Mouse (Mus musculus): Measurements from ENCODE around the gene Gng2.
A peak's percentile ranks its signal among the peaks of the same experiment; 100 is the strongest.
"Not testable (repeated sequence)": the region's sequence is repeated elsewhere in the genome, so short reads cannot be mapped to it uniquely, and the experiment has no call there.

Gng2 gene

DNA sequence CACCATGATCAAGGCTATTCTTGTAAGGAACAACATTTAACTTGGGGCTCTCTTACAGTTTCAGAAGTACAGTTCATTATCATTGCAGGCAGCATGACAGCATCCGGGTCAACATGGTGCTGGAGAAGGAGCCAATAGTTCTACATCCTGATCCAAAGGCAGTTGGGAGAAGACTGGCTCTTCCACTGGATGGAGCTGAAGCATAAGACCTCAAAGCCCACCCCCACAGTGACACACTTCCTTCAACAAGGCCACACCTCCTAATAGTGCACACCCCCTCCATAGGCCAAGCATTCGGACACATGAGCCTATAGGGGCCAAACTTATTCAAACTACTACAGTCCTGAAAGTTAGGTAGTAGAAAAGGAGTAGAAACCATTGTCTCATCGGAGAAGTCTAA is 42.3 kb downstream of the Gng2 start:
- DNase-seq, result no peak

DNA sequence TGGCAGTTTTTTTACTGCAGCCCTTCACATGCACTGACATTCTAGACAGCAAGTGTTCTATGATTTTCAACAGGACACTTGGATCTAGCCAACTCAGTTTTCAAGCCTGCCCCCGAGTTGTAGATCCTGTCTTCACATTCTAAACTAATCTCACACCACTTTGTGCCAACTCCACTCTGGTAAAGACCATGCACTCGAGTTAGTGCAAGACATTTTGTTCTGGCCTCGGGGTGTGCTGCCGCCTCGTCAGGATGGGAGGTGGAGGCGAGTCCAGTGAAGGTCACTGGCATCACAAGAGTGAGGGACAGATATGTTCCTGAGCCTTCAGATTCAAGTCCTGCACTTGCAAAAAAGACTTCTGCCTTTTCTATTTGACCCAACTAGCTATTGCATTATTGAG is 44.1 kb downstream of the Gng2 start:
- DNase-seq, result no peak

DNA sequence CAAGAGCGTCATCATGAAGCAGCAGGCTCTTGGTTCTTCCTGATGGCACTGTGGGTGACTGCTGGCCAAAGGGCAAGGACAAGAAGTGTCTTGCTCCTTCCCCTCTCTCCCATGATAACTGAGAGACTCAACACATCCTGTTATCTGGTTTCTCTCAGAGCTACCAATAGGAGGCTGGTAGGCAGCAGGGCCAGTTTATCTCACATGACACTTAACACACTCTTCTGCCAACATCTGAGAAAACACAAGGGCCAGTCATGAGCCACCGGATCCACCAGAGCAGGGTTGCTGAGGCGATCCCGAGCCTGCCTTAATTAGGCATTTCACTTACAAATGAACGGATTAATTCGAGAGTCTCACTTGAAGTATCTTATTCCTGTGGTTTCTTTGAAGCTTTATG is 49.5 kb downstream of the Gng2 start:
- DNase-seq, result no peak

DNA sequence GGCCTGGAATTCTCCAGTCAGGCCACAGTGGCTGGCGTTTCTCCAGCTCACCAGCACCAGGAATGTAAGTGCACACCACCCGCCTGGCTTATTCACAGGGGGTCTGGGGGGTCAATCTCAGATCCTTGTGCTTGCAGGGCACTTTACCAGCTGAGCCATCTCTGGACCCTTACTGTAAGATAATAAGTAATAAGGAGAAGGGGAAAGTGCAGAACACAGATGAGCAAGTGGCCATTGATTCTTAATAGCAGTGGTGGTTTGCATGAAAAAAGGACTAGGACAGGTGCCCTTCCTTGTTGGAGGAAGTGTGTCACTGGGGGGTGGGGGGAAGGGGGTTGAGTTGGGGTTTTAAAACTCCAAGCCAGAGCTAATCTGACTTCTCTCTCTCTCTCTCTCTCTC is 50.3 kb downstream of the Gng2 start:
- no peak for DNase-seq

DNA sequence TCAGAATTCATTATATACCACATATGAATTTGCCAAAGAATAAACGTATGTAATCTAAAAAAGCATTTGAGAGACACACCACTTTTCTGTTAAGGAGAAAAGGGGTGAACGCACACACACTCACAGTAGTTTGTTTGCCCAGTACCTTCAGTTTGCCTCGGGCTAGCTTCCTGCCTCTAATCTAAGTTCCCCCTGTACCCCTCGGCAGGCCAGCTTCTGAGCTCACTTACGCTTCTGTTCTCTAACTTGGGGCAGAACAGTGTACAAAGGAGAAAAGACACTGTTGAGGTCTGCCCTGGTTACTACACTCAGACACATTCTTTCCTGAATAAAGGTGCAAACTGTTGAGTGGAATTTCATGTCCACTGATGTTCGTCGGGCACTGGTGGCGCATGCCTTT is 51.1 kb downstream of the Gng2 start:
- no peak for DNase-seq

DNA sequence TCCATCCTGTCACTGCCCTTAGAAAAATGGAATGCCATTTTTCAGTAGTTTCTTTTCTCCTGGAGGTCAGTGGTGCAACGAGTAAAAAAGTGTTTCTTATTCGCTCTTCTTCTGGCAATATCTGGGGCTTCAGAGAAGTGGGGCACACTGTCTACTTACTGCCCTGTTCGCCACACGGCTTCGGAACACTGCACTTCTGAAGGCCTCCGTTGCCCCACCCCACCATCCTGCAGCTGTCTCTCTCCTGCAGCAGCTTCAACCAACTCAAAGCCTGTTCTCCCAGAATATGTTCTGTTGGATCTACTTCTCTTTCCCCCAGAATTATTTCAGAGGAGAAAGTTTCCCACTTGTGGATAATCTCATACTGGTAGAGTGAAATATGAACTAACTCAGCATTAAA is 52.3 kb downstream of the Gng2 start:
- DNase-seq, result no peak

DNA sequence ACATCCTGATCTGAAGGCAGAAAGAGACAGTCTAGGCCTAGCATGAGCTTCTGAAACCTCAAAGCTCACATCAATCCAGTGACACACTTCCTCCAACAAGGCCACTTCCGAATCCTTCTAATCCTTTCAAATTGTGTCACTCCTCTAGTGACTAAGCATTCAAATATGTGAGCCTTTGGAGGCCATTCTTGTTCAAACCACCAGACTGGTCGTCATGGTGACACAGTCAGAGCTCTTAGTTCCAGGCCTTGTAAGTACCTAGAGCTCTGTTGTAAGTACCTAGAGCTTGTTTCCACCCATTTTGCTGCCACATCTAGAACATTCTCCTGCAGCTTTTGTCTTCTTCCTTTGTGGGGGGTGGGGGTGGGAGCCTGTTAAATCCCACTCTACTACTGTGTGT is 53.3 kb downstream of the Gng2 start:
- no peak for DNase-seq

DNA sequence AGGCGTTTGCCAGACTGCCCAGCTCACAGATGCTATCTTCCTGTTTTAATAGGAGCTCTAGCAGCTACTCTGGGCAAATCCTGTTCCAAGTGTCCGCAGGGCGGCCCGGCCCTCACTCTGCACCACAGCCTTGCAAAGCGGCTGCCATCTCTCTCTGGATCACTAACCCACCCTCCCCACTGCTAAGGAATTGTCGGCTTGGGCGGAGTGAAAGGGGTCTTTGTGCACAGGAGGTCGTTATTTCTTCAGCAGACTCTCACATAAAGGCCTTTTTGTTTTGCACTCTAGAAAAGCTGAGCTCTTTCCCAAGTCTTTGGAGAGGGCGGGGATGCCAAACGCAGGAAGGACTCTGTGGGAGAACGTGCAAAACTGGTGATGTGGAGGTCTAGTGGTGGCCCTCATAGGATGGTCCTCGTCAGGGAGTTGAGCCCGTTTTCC is 57.2 kb downstream of the Gng2 start:
- DNase-seq, result peak; percentile 20 to 29

DNA sequence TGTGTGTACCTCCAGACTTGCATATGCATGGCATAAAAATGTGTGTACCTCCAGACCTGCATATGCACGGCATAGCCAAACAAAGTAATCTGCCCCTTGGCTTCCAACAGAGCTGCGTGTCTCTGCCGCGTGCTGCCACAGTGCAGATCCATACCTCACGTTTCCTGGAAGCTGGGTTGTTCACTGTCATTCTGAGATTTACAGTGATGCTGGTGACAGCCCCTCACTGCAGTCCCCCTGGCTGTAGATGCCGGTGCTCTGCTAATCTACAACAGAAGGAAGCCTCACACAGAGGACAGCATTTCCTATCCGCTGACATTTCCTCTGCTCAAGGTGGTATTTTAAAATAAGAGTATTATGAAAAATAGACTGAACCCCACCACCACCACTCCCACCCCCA is 57.6 kb downstream of the Gng2 start:
- no peak for DNase-seq

DNA sequence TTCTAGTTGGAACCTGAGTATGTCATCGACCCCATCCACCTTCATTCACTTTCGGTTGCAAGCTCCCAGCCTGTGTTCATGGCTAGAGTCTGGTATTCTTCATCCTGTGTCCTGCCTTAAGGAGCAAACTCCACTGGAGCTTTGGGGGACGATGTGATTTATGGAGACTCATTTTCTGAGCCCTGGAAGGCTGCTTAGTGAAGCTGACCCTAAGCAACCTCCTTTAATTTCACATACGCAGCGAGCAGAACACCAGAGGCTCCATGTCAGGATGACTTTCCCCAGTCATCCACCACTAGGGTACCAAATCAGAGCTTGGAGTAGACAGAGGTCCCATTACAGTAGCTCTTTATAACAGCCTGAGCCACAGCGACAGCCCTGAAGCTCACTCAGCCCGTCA is 59.9 kb downstream of the Gng2 start:
- DNase-seq, result no peak

DNA sequence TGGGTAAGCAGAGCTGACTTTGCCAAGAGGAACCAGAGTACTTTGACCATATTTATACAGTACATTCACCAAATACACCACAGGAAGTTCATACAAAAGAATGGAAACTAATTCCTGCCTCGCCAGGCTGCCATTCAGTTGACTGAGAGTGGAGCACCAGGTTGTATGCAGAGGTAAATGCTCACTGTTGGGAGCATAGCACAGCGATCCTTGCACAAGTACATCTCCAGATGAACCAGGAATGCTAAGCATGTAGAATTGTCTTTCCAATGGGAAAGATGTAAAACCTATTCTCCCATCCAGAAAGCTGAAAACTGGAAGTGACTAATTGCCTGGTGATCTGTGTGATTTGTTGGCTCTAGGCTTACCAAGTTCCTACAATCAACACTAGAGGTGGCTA is 61.1 kb downstream of the Gng2 start:
- no peak for DNase-seq

DNA sequence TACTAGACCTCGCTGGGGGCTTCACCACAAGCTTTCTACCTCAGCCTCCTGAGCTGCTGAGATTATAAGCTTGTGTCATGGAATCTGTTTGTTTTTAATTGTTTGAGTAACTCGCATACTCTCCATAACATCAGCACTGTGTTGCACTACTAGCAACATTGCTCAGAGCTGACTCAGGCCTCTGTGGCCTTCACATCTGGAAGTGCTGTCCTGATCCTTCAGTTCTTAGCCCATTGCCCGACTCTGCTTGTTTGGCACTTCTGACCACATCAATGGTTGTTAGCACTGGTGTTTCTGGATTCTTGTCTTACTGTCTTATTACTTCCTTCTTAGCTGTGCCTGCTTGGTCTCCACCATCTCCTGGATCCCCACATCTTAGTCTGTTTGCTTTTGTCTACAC is 64.5 kb downstream of the Gng2 start:
- no peak for DNase-seq

DNA sequence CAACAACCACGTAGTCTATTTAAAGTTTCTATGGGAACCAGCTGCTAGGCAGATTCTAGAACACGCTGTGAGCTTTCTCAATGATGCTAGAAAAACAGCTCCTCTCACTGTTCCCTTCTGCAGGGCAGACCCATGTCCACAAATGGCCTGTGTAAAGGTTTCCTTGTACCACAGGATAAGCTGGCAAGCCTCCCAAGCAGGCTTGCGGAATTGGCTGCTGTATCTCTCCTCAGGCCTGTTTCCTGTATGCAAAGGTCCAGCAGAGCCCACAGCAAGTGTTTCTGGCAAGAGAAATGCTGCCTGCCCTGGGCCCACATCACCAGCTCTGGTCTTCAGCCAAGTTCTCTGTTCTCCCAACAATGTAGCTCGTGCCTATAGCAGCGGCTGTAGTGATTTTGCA is 71.8 kb downstream of the Gng2 start:
- peak; percentile 91 to 94 for DNase-seq

DNA sequence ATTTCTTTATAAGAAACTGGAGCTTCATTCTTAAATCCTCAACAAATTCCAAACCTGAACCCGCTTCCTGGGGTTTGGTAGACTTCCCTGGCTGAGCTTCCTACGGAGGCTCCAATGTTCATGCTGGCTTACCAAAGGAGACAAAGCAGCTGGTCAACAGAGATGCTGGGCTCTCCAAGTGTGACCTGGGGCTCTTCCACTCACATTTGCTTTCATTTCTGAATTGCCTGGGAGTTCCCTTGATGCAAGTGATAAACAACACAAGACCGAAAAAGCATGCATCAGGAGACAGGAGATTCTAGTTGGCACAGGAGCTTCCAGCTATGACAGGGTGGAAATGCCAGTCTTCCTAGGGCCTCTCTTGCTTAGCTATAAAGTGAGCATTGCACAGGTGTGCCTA is 72.6 kb downstream of the Gng2 start:
- peak; percentile 12 to 25 for DNase-seq

DNA sequence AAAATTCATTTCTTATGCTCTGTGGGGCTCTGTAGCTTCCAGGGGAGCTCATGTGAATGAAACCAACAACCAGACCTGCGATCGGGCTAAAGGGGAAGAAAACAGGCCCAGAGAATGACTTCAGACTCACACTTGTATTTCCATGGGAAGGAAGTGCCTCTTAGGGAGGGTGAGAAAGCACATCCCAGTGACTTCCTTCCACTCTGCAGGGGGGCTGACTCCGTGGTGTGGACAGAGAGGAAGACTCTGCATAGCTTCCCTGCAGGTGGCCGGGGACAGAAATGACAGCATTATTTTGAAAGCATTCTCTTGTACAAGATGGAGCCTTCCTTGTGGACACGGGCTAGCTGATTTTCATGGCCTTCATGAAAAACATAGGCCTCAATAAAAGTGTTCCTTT is 73.4 kb downstream of the Gng2 start:
- peak; percentile 36 to 56 for DNase-seq

DNA sequence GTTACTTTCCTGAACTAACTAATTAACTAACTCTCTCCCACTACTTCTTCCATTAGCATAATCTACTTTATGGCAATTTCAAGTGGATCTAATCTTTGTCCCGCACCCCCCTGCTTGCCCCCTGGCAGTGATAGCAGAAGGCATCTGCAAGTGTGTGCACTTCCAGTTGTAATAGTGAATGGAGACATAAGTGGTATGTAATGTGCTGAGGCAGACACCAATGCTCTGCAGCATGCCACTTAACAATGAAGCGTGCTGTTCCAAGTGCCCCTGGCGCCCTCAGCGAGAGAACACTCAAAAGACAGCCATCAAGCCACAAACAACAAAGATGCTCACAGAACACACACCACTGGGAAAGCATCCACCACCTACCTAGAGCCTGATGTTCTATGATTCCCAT is 76.9 kb downstream of the Gng2 start:
- DNase-seq, result no peak

DNA sequence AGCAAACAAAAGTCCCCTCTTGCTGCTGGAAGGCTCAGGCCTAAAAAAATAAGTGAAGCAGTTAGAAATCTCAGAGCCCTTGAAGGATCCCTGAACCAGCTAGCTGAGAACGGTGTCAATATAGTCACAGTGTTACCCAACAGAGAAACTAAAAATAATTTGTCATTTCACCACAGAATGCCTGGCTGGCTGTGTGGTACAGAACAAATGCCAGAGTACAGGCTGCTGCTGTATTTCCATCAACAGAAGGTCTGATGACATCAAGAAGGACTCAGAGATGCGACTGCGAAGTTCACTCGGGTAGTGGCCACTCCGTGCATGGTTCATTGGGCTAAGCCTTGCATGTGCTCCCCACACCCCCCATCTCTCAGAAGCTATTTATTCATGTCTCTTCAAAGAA is 89.9 kb downstream of the Gng2 start:
- no peak for DNase-seq

DNA sequence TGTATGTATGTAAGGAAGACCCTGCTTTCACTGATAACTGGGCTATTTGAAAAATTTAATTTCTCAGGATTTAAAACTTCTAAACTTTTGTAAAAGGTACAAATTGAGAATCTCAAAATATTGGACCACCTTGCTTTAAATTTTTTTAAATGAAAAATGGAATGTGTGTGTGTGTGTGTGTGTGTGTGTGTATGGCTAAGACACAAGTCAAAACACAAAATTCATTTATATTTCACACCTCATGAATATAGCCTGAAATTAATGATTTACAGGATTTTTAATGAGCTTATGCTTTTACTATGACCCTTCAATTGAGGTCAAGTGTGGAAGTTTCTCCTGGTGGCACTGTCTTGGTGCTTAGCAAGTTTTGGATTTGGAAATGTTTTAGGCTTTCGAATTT is 93.0 kb downstream of the Gng2 start:
- DNase-seq, result not testable (repeated sequence)

DNA sequence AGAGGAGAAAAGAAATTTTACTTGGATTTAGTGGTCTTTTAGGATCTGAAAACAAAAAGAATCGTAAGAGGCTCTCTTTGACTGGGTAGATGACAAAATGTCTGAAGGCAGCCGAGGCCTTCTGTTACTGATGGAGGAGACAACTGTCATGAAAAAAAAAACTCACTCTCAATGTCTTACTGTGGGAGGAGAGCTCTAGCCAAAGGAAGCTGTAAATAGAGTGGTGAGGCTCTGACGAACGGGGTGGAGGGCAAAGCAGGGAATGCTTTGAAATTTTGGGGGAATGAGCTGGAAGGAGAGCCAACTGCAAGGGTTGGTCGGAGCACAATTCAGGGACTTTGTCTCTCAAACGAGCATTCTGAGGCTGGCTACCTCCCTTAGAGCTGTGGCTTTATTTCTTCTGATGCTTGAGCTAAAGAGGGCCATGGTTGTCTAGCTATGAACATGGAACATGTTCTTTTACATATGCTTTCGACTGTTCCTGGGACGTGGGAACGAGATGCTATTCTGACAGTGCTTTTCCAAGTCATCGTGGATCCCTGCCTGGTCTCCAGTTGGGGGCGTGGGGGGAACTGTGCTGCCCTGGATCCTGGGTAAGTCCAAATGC is 103.1 kb downstream of the Gng2 start:
- no peak for DNase-seq

DNA sequence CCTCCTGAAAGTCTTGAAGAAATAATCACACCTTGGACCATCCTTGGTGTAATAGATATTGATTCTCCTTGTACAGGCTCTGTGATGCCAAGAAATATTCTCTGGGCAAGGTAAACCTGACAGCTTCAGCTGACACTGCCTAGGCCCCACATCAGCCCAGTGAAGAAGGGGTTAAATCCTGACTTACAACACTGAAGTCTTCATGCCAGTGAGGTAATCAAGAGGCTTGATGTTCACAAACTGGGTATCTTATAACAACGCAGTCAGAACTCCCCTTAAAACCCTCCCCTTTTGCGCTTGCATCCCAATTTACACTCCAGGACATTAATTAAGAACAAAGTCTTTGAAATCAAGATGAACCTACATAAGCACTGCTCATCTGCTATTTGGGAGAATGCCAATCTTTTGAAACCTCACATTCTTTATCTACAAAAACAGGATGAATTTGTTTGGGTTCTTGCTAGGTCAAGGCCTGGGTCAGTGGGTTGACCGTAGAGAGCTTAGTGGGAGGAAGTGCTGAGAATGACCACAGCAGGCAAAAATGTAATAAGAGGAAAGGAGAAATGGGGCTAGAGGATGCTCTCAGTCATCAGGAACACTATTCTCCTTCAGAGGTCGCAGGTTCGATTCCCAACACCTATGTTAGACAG is 110.0 kb downstream of the Gng2 start:
- no peak for DNase-seq

DNA sequence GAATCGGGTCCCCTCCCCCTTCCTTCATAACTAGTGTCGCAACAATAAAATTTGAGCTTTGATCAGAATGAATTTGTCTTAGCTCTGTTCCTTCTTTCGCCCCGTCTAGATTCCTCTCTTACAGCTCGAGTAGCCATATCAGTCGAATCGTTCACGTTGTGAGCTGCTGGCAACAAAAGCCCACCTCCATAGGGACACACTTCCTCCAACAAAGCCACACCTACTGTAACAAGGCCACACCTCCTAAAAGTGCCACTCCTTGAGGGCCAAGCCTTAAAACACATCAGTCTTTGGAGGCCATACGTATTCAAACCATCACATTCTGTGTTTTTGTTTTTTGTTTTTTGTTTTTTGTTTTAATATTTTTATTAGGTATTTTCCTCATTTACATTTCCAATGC is 112.3 kb downstream of the Gng2 start:
- not testable (repeated sequence) for DNase-seq

DNA sequence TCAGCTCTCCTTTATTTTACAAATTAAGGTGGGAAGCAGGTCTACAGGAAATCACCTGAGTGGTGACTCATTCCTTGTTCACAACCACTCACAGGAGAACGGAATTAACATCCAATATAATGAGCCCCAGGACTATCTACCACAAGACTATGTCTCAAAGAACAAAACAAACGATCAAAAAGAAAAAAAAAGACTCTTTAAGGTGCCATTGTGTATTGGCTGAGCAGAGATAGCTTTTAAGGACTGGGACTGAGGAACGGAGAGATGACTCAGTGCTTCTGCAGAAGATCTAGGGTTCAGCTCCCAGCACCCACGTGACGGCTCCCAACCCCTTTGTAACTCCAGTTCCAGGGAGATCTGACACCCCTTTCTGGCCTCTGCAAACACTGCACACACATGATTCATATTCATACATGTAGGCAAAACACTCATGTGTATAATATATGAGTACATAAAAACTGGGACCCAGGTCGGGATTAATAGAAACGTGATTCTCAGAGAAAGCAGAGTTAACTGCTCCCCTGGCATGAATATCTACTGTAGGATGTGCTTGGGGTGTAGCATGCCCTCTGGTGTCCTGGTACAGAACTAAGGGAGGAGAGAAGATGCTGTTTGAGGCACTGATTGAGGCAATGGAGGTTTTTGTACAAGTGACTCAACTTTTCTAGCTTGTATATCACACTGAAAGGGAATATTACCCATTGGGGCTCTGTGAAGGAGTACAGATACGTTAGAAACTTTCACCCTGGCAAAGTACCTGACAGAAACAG is 115.9 kb downstream of the Gng2 start:
- peak in 1 of 2 experiments; percentile 37 for DNase-seq

DNA sequence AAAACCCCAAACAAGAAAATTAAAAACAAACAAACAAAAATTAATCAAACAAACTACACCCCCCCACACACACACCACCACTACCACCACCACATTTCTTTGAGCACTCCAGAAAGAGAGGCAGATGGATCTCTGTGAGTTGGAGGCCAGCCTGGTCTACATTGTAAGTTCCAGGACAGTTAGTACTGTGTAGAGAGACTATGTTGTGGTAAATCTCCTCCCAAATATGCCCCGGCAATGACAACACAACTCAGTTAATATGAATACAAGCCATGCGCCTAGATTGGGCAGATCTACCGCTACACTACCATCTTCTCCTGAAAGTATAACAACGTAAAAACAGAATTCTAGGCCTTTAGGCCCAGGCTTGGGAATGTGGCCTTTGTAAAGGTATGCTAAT is 117.1 kb downstream of the Gng2 start:
- DNase-seq, result no peak
